Mouse (Mus musculus): ENCODE measurements around the gene Gpc3. TPM values are rescaled to one million over a fixed set of nuclear protein-coding genes. Genes with fewer than 3 reads are reported as not detected.

Gpc3 gene
- polyA plus RNA-seq (2016; fragmentation: Nextera tagmentation; extraction: Ambion mirVana): 229 and 246 TPM in 2 replicates

- 21% methylated on average over 48 of the region's 48 CpGs for WGBS
- Histone ChIP-seq H3K9me3 (no peaks in the 10 kb centered on the region), H3K27me3 (ENCODE audit: poor library complexity, severe bottlenecking) (peaks cover 84% of the 10 kb centered on the region), H3K4me1 (peaks cover 74% of the 10 kb centered on the region), H3K36me3 (replicated peaks) (no peaks in the 10 kb centered on the region), H3K4me3 (peak within 1 kb of the TSS; percentile 58), H3K27ac (peak within 1 kb of the TSS; percentile 84)
- DNase-seq (ENCODE audit: extremely low spot score, low spot score): peak; percentile 31
Observed at GRCm38 (mm10) chrX:52613328-52614030, at the start of gene Gpc3. Gpc3 (minus strand) TSS chrX:52613950.

- Histone ChIP-seq H3K27me3 (ENCODE audit: poor library complexity, severe bottlenecking) (peaks cover 24% of the 10 kb centered on the region), H3K27ac (peak overlapping the region; percentile 86), H3K36me3 (replicated peaks) (no peaks in the 10 kb centered on the region), H3K4me1 (peaks cover 30% of the 10 kb centered on the region), H3K9me3 (no peaks in the 10 kb centered on the region), H3K4me3 (no peak overlapping the region)
- peak; percentile 50 for DNase-seq (ENCODE audit: extremely low spot score, low spot score)
- WGBS: 21% methylated on average over 10 of the region's 10 CpGs
Observed at GRCm38 (mm10) chrX:52651975-52652374, 38.2 kb upstream of the Gpc3 start.

DNA sequence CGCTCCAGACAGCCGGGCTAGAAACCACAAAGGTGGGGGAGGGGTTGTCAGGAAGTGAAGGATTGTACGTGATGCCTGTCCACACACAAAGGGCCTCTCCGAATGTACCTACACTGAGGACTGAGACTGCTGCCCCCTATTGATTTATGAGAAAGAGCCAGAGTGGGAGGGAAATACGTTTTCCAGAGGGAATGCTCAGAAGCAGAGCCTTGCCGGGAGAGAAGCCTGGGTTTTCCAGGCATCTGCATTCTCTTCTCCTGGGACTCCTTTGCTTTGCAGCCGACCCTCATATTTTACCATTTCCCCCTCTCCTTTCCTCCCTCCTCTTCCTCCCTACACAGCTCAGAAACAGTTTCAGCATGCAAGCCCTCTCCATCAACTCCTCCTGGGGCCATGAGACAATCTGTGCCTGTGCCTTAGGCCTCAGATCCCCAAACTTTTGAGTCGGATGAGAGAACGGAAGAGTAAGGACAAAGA is 37.8 kb upstream of the Gpc3 start:
- peaks cover 30% of the 10 kb centered on the region for H3K4me1 ChIP-seq
- 26% methylated on average over 9 of the region's 9 CpGs for WGBS
- peak; percentile 37 for DNase-seq (ENCODE audit: extremely low spot score, low spot score)
- H3K4me3 ChIP-seq: no peak overlapping the region
- no peaks in the 10 kb centered on the region for H3K9me3 ChIP-seq
- H3K27ac ChIP-seq: peak overlapping the region; percentile 86
- peaks cover 24% of the 10 kb centered on the region for H3K27me3 ChIP-seq (ENCODE audit: poor library complexity, severe bottlenecking)
- H3K36me3 ChIP-seq (replicated peaks): no peaks in the 10 kb centered on the region

DNA sequence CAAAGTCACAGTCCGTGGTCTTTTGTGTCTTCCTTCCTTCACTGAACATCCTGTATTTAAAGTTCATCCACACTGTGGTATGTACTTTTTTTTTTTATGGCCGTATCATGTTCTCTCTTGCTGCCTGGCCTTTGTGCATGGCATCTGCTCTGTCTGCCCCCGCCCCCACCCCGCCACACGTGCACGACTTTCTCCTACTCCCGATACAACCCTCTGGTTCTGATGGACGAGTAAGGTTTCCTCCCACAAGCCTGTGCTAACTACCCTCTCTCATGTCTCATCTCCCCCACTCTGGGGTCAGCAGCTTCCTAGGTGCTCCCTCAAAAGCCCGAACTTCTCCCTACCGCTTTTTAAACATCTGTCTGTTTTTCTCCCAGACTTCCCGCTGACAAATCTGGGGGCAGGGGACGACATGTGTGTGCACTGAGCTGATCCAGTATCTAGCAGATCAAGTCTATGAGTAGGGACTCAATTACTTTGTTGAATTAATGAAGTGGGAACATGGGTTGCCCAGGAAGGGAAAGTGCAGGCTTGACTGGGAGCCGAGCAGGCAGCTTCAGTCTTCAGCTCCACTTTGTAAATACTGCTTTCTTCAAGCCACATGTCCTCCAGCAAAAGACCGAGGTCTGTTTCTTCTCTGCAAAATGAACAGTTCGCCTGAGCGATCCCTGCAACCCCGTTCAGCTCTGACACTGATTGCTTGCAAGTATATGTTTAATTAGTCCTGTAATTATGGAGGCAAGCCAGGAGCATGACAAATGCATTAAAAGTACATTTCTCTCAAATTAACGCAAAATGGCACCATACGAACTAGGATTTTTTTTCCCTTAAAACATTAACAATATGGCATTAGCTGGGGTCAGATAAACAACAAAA is 35.4 kb upstream of the Gpc3 start:
- Histone ChIP-seq H3K27me3 (ENCODE audit: poor library complexity, severe bottlenecking) (peaks cover 29% of the 10 kb centered on the region), H3K4me3 (peak overlapping the region; percentile 19), H3K36me3 (replicated peaks) (no peaks in the 10 kb centered on the region), H3K9me3 (no peaks in the 10 kb centered on the region), H3K27ac (peak overlapping the region; percentile 65), H3K4me1 (peaks cover 46% of the 10 kb centered on the region)
- DNase-seq (ENCODE audit: extremely low spot score, low spot score): no peak
- WGBS: 29% methylated on average over 19 of the region's 19 CpGs

- Histone ChIP-seq H3K4me1 (peaks cover 35% of the 10 kb centered on the region), H3K27ac (no peak overlapping the region), H3K27me3 (ENCODE audit: poor library complexity, severe bottlenecking) (peaks cover 49% of the 10 kb centered on the region), H3K4me3 (no peak overlapping the region), H3K36me3 (replicated peaks) (no peaks in the 10 kb centered on the region), H3K9me3 (no peaks in the 10 kb centered on the region)
- no peak for DNase-seq (ENCODE audit: extremely low spot score, low spot score)
- 58% methylated on average over 7 of the region's 7 CpGs for WGBS
Observed at GRCm38 (mm10) chrX:52644393-52644792, 30.6 kb upstream of the Gpc3 start.

- no peak overlapping the region for H3K4me3 ChIP-seq
- peaks cover 41% of the 10 kb centered on the region for H3K27me3 ChIP-seq (ENCODE audit: poor library complexity, severe bottlenecking)
- no peak for DNase-seq (ENCODE audit: extremely low spot score, low spot score)
- WGBS: 76% methylated on average over 2 of the region's 2 CpGs
- no peak overlapping the region for H3K27ac ChIP-seq
- no peaks in the 10 kb centered on the region for H3K9me3 ChIP-seq
- H3K36me3 ChIP-seq (replicated peaks): no peaks in the 10 kb centered on the region
- H3K4me1 ChIP-seq: peaks cover 24% of the 10 kb centered on the region
Observed at GRCm38 (mm10) chrX:52643350-52643749, 29.6 kb upstream of the Gpc3 start.

GRCm38 (mm10) chrX:52642126-52642525 is 28.4 kb upstream of the Gpc3 start:
- Histone ChIP-seq H3K4me1 (peaks cover 17% of the 10 kb centered on the region), H3K36me3 (replicated peaks) (no peaks in the 10 kb centered on the region), H3K4me3 (no peak overlapping the region), H3K27me3 (ENCODE audit: poor library complexity, severe bottlenecking) (peaks cover 37% of the 10 kb centered on the region), H3K27ac (no peak overlapping the region), H3K9me3 (no peaks in the 10 kb centered on the region)
- no peak for DNase-seq (ENCODE audit: extremely low spot score, low spot score)
- WGBS: 85% methylated on average over 2 of the region's 2 CpGs

- Histone ChIP-seq H3K27me3 (ENCODE audit: poor library complexity, severe bottlenecking) (peaks cover 50% of the 10 kb centered on the region), H3K4me3 (no peak overlapping the region), H3K9me3 (no peaks in the 10 kb centered on the region), H3K36me3 (replicated peaks) (no peaks in the 10 kb centered on the region), H3K4me1 (peaks cover 6% of the 10 kb centered on the region), H3K27ac (no peak overlapping the region)
- DNase-seq (ENCODE audit: extremely low spot score, low spot score): no peak
Observed at GRCm38 (mm10) chrX:52637419-52637818, 23.7 kb upstream of the Gpc3 start.

DNA sequence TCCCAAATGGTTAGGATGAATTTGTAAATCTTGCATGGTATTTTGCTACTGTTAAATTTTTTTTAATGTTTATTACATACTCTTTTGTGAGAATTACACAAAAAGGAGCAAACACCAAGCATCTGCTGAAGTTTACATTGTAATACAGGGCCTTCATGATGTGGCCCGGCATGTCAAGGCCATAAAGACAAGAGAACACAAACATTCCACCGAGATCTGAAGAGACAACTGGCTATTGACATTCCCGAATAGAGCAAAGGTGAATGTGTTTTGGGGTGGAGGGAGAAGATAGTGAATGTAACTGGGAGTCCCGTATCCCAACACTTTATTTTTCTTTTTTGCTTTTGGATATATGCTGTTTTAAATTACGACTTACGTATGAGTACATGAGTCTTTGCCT is 20.2 kb upstream of the Gpc3 start:
- Histone ChIP-seq H3K27ac (no peak overlapping the region), H3K4me3 (no peak overlapping the region), H3K36me3 (replicated peaks) (no peaks in the 10 kb centered on the region), H3K27me3 (ENCODE audit: poor library complexity, severe bottlenecking) (peaks cover 66% of the 10 kb centered on the region), H3K4me1 (peaks cover 40% of the 10 kb centered on the region), H3K9me3 (no peaks in the 10 kb centered on the region)
- DNase-seq (ENCODE audit: extremely low spot score, low spot score): no peak
- 86% methylated on average over 6 of the region's 6 CpGs for WGBS

DNA sequence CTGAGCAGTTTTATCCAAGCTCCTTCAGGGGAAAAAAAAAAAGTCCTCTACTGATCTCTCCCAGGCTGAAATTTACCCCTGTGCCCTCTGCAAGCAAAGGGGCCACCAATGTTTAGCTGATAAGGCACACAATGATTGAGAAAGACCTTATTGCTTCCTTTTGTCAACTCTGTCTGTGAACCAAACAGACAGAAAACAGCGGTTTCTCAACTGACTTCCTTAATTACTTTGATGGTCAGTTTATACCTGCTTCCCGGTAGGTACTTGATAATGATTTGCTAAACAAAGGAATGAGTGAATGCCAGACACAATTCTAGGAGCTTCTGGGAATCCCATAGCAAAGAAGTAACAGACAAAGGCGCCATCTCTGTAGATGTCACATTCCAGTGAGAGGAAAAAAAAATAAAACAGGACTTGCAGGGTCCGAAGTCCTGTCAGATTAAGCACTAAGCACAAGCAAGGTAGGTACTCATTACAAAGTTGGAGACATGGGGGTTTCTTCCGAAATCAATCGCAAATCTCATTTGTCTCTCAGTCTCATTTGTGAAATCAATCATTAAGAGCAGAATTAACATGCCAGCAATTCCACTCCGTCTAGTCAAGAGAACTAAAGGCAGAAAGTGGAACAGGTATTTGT is 19.1 kb upstream of the Gpc3 start:
- no peaks in the 10 kb centered on the region for H3K36me3 ChIP-seq (replicated peaks)
- no peak for DNase-seq (ENCODE audit: extremely low spot score, low spot score)
- WGBS: 27% methylated on average over 7 of the region's 7 CpGs
- H3K27ac ChIP-seq: no peak overlapping the region
- peaks cover 47% of the 10 kb centered on the region for H3K4me1 ChIP-seq
- no peak overlapping the region for H3K4me3 ChIP-seq
- no peaks in the 10 kb centered on the region for H3K9me3 ChIP-seq
- peaks cover 75% of the 10 kb centered on the region for H3K27me3 ChIP-seq (ENCODE audit: poor library complexity, severe bottlenecking)

- Histone ChIP-seq H3K9me3 (no peaks in the 10 kb centered on the region), H3K36me3 (replicated peaks) (no peaks in the 10 kb centered on the region), H3K4me1 (peaks cover 44% of the 10 kb centered on the region), H3K27me3 (ENCODE audit: poor library complexity, severe bottlenecking) (peaks cover 60% of the 10 kb centered on the region), H3K27ac (no peak overlapping the region), H3K4me3 (no peak overlapping the region)
- WGBS: 63% methylated on average over 6 of the region's 6 CpGs
- no peak for DNase-seq (ENCODE audit: extremely low spot score, low spot score)
Observed at GRCm38 (mm10) chrX:52626963-52627716, 13.4 kb upstream of the Gpc3 start.

DNA sequence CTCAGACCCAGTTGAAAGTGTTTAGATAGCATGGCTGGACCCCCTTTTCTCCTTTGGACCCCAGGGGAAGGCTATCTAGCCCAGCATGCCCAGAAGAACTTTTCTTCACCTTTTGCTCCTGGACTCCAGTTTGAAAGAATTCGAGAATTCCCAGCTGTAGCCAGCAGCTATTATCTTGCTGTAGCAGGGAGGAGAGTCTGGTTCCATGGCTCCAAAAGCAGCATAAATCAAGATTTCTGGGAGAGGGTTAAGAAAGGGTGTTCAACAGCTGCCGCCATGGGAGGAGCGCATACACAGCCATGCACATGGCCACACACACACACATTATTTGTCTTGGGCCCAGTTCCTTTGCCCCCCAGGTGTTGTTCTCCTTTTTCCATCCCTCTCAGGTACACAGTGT is 4.1 kb upstream of the Gpc3 start:
- DNase-seq (ENCODE audit: extremely low spot score, low spot score): no peak
- 80% methylated on average over 3 of the region's 3 CpGs for WGBS
- no peak overlapping the region for H3K27ac ChIP-seq
- peaks cover 47% of the 10 kb centered on the region for H3K4me1 ChIP-seq
- peaks cover 56% of the 10 kb centered on the region for H3K27me3 ChIP-seq (ENCODE audit: poor library complexity, severe bottlenecking)
- no peaks in the 10 kb centered on the region for H3K9me3 ChIP-seq
- H3K36me3 ChIP-seq (replicated peaks): no peaks in the 10 kb centered on the region
- no peak overlapping the region for H3K4me3 ChIP-seq
